Mouse (Mus musculus): ENCODE measurements around the gene Idh1. TPM values are rescaled to one million over a fixed set of nuclear protein-coding genes. Genes with fewer than 3 reads are reported as not detected.

The Idh1 gene
- polyA plus RNA-seq, 1 experiment from 2014 or later: 465 TPM

- peaks cover 34% of the 10 kb centered on the region for H3K36me3 ChIP-seq
Observed at GRCm38 (mm10) chr1:65173716-65174115, 12.6 kb downstream of the Idh1 start.

GRCm38 (mm10) chr1:65171579-65171978 lies 14.7 kb downstream of the Idh1 start:
- peaks cover 54% of the 10 kb centered on the region for H3K36me3 ChIP-seq
- no peaks in the 10 kb centered on the region for H3K9me3 ChIP-seq
- H3K4me2 ChIP-seq: no peak overlapping the region
- H3K27me3 ChIP-seq: no peaks in the 10 kb centered on the region
- no peak for ATAC-seq (ENCODE audit: low FRiP score, low read depth)
- WGBS: 74% methylated on average over 4 of the region's 4 CpGs
- H3K4me1 ChIP-seq (replicated peaks): peaks cover 34% of the 10 kb centered on the region
- H3K4me3 ChIP-seq: no peak overlapping the region
- no peak overlapping the region for H3K9ac ChIP-seq
- no peak overlapping the region for H3K27ac ChIP-seq (replicated peaks)

More at GRCm38 (mm10) chr1:65173716-65174115, 12.6 kb downstream of the Idh1 start:
- 92% methylated on average over 2 of the region's 2 CpGs for WGBS
- Histone ChIP-seq H3K9ac (no peak overlapping the region), H3K4me2 (no peak overlapping the region), H3K9me3 (no peaks in the 10 kb centered on the region), H3K4me1 (replicated peaks) (peaks cover 49% of the 10 kb centered on the region), H3K27ac (replicated peaks) (no peak overlapping the region), H3K4me3 (no peak overlapping the region), H3K27me3 (no peaks in the 10 kb centered on the region)
- ATAC-seq (ENCODE audit: low FRiP score, low read depth): no peak

GRCm38 (mm10) chr1:65169947-65170346 lies 16.4 kb downstream of the Idh1 start:
- peaks cover 71% of the 10 kb centered on the region for H3K36me3 ChIP-seq
- ATAC-seq (ENCODE audit: low FRiP score, low read depth): no peak
- no peak overlapping the region for H3K27ac ChIP-seq (replicated peaks)
- H3K9ac ChIP-seq: no peak overlapping the region
- H3K4me3 ChIP-seq: no peak overlapping the region
- H3K9me3 ChIP-seq: no peaks in the 10 kb centered on the region
- no peaks in the 10 kb centered on the region for H3K27me3 ChIP-seq
- H3K4me1 ChIP-seq (replicated peaks): peaks cover 22% of the 10 kb centered on the region
- H3K4me2 ChIP-seq: no peak overlapping the region
- 86% methylated on average over 5 of the region's 5 CpGs for WGBS

- Histone ChIP-seq H3K9me3 (no peaks in the 10 kb centered on the region), H3K27ac (replicated peaks) (no peak overlapping the region), H3K4me3 (no peak overlapping the region), H3K27me3 (no peaks in the 10 kb centered on the region), H3K4me2 (no peak overlapping the region), H3K36me3 (peaks cover 75% of the 10 kb centered on the region), H3K4me1 (replicated peaks) (peaks cover 20% of the 10 kb centered on the region), H3K9ac (no peak overlapping the region)
- no peak for ATAC-seq (ENCODE audit: low FRiP score, low read depth)
- WGBS: 93% methylated on average over 7 of the region's 7 CpGs
Observed at GRCm38 (mm10) chr1:65169536-65169935, 16.8 kb downstream of the Idh1 start.

- ATAC-seq (ENCODE audit: low FRiP score, low read depth): no peak
- H3K9me3 ChIP-seq: no peaks in the 10 kb centered on the region
- no peak overlapping the region for H3K27ac ChIP-seq (replicated peaks)
- H3K27me3 ChIP-seq: no peaks in the 10 kb centered on the region
- 80% methylated on average over 1 of the region's 1 CpGs for WGBS
- peaks cover 86% of the 10 kb centered on the region for H3K36me3 ChIP-seq
- H3K9ac ChIP-seq: no peak overlapping the region
- peaks cover 6% of the 10 kb centered on the region for H3K4me1 ChIP-seq (replicated peaks)
- no peak overlapping the region for H3K4me3 ChIP-seq
- H3K4me2 ChIP-seq: no peak overlapping the region
Observed at GRCm38 (mm10) chr1:65167496-65167895, 18.8 kb downstream of the Idh1 start.

- Histone ChIP-seq H3K36me3 (peaks cover 89% of the 10 kb centered on the region), H3K9ac (no peak overlapping the region), H3K9me3 (no peaks in the 10 kb centered on the region), H3K4me1 (replicated peaks) (no peaks in the 10 kb centered on the region), H3K4me3 (no peak overlapping the region), H3K27me3 (no peaks in the 10 kb centered on the region), H3K4me2 (no peak overlapping the region), H3K27ac (replicated peaks) (no peak overlapping the region)
- ATAC-seq (ENCODE audit: low FRiP score, low read depth): no peak
- WGBS: 91% methylated on average over 1 of the region's 1 CpGs
Observed at GRCm38 (mm10) chr1:65162210-65162609, 24.1 kb downstream of the Idh1 start.

GRCm38 (mm10) chr1:65156111-65156510 lies 30.2 kb downstream of the Idh1 start:
- Histone ChIP-seq H3K4me1 (replicated peaks) (no peaks in the 10 kb centered on the region), H3K27me3 (no peaks in the 10 kb centered on the region), H3K36me3 (peaks cover 32% of the 10 kb centered on the region), H3K27ac (replicated peaks) (no peak overlapping the region), H3K4me3 (no peak overlapping the region), H3K9ac (no peak overlapping the region), H3K4me2 (no peak overlapping the region), H3K9me3 (no peaks in the 10 kb centered on the region)
- 95% methylated on average over 5 of the region's 5 CpGs for WGBS
- no peak for ATAC-seq (ENCODE audit: low FRiP score, low read depth)

- H3K27ac ChIP-seq (replicated peaks): no peak overlapping the region
- H3K4me2 ChIP-seq: no peak overlapping the region
- H3K27me3 ChIP-seq: no peaks in the 10 kb centered on the region
- H3K4me1 ChIP-seq (replicated peaks): no peaks in the 10 kb centered on the region
- H3K9ac ChIP-seq: no peak overlapping the region
- no peak overlapping the region for H3K4me3 ChIP-seq
- ATAC-seq (ENCODE audit: low FRiP score, low read depth): no peak
- H3K9me3 ChIP-seq: no peaks in the 10 kb centered on the region
- peaks cover 19% of the 10 kb centered on the region for H3K36me3 ChIP-seq
Observed at GRCm38 (mm10) chr1:65154814-65155213, 31.5 kb downstream of the Idh1 start.

- no peaks in the 10 kb centered on the region for H3K36me3 ChIP-seq
- H3K9ac ChIP-seq: no peak overlapping the region
- H3K27me3 ChIP-seq: no peaks in the 10 kb centered on the region
- 78% methylated on average over 3 of the region's 3 CpGs for WGBS
- H3K4me3 ChIP-seq: no peak overlapping the region
- no peak overlapping the region for H3K27ac ChIP-seq (replicated peaks)
- ATAC-seq (ENCODE audit: low FRiP score, low read depth): no peak
- no peak overlapping the region for H3K4me2 ChIP-seq
- H3K9me3 ChIP-seq: no peaks in the 10 kb centered on the region
- H3K4me1 ChIP-seq (replicated peaks): no peaks in the 10 kb centered on the region
Observed at GRCm38 (mm10) chr1:65147971-65148370, 38.3 kb downstream of the Idh1 start.

- H3K4me3 ChIP-seq: no peak overlapping the region
- no peak for ATAC-seq (ENCODE audit: low FRiP score, low read depth)
- no peak overlapping the region for H3K4me2 ChIP-seq
- H3K4me1 ChIP-seq (replicated peaks): no peaks in the 10 kb centered on the region
- no peak overlapping the region for H3K27ac ChIP-seq (replicated peaks)
- WGBS: 88% methylated on average over 5 of the region's 5 CpGs
- no peak overlapping the region for H3K9ac ChIP-seq
- no peaks in the 10 kb centered on the region for H3K9me3 ChIP-seq
- no peaks in the 10 kb centered on the region for H3K36me3 ChIP-seq
- H3K27me3 ChIP-seq: no peaks in the 10 kb centered on the region
Observed at GRCm38 (mm10) chr1:65147326-65147725, 39.0 kb downstream of the Idh1 start.

GRCm38 (mm10) chr1:65146601-65147000 lies 39.7 kb downstream of the Idh1 start:
- no peak for ATAC-seq (ENCODE audit: low FRiP score, low read depth)
- Histone ChIP-seq H3K4me1 (replicated peaks) (no peaks in the 10 kb centered on the region), H3K9me3 (no peaks in the 10 kb centered on the region), H3K27me3 (no peaks in the 10 kb centered on the region), H3K4me2 (no peak overlapping the region), H3K27ac (replicated peaks) (no peak overlapping the region), H3K36me3 (no peaks in the 10 kb centered on the region), H3K9ac (no peak overlapping the region), H3K4me3 (no peak overlapping the region)
- 67% methylated on average over 2 of the region's 2 CpGs for WGBS

GRCm38 (mm10) chr1:65144783-65145182 lies 41.5 kb downstream of the Idh1 start:
- ATAC-seq (ENCODE audit: low FRiP score, low read depth): no peak
- no peaks in the 10 kb centered on the region for H3K4me1 ChIP-seq (replicated peaks)
- no peak overlapping the region for H3K27ac ChIP-seq (replicated peaks)
- H3K9ac ChIP-seq: no peak overlapping the region
- no peaks in the 10 kb centered on the region for H3K36me3 ChIP-seq
- no peaks in the 10 kb centered on the region for H3K9me3 ChIP-seq
- no peak overlapping the region for H3K4me3 ChIP-seq
- no peak overlapping the region for H3K4me2 ChIP-seq
- WGBS: 98% methylated on average over 2 of the region's 2 CpGs
- no peaks in the 10 kb centered on the region for H3K27me3 ChIP-seq

GRCm38 (mm10) chr1:65137560-65137959 lies 48.7 kb downstream of the Idh1 start:
- no peaks in the 10 kb centered on the region for H3K36me3 ChIP-seq
- no peak overlapping the region for H3K4me2 ChIP-seq
- H3K27ac ChIP-seq (replicated peaks): no peak overlapping the region
- no peak overlapping the region for H3K4me3 ChIP-seq
- H3K9me3 ChIP-seq: no peaks in the 10 kb centered on the region
- no peaks in the 10 kb centered on the region for H3K27me3 ChIP-seq
- 89% methylated on average over 6 of the region's 6 CpGs for WGBS
- no peaks in the 10 kb centered on the region for H3K4me1 ChIP-seq (replicated peaks)
- H3K9ac ChIP-seq: no peak overlapping the region
- no peak for ATAC-seq (ENCODE audit: low FRiP score, low read depth)

All from hindbrain, embryonic 15.5 days (tissue).